Mouse (Mus musculus) bone marrow macrophage, adult 2 months (primary cell): ENCODE results near the gene Ces2e.

Source experiments
- CTCF ChIP-seq: IDR thresholded peaks from 2 replicates; pipeline ENCODE4 v1.5.1; 2012; ENCODE audit warnings: low read depth, mild to moderate bottlenecking, low read length, moderate library complexity
- POLR2A ChIP-seq: IDR thresholded peaks from 2 replicates; pipeline ENCODE4 v1.6.1; 2012; ENCODE audit warnings: mild to moderate bottlenecking, low read depth, low read length, borderline replicate concordance

DNA sequence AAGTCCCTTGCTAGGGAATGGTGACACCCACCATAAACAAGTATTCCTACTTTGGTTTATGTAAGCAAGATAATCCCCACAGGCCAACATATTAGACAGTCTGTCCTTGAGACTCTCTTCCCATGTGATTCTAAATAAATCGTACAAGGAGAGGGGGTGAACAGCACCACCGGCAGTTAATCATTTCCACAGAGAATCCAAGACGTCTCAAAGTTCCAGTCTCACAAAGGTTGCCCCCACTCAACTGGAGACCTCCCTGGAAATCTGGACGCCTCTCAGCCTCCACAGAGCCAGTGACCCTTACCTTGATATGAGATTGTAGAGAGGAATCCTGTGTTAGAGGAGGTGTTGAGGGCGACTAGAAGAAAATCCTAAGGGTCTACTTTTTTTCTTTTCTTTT, 23.0 kb downstream of the Ces2e start:
- TF ChIP-seq CTCF (no peak), POLR2A (no peak)
